Mouse (Mus musculus) layer of hippocampus, postnatal 10 days (tissue): ENCODE measurements at regions not wholly inside any gene's neighbourhood (a gene's known extent, or its start where the extent isn't known, plus 50 kb on each side); places are given as distances from the start of the nearest gene placed in this dataset.

Experiments
- DNase-seq, 2 experiments: peaks; one replicate each; pipeline ENCODE4 v3.0.0; 2021; ENCODE audit warnings: low spot score in 2 of 2

DNA sequence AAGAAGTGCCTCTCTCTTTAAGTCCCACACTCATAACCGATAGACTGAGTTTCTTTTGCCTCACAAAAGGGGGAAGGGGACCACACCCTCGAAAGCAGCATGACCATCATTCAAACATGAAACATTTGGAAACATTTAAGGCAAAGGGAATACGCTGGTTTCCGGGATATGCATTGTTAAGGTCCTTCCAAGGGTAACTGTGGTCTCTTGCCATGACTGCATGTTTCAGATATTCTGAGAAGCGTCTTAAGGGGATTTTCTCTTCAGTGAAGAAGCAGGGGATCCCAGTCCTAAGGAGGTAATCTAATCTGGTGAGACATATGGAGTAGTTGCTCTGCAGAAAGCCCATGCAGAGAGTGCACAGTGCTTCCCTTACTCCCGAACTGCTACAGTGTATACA lies 258.8 kb downstream of the Mreg start:
- DNase-seq, result no peak

DNA sequence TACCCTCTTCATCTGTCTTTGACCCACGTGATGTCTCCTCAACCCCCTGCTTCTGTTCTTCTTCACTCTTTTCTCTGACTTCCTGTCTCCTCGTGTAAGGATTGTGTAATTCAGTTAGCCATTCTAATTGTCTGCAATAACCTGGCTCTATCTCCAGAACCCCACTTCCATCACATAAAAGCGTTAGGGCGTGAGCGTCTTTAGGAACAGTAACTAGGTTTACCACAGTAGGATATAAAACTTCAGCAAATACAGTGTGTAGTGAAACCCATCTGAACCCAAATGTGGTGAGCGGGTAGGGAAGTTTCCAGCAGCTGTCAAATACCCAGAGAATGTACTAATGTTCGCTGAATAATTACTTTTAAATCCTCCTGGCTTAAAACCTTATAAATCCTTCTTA lies 262.6 kb downstream of the Mreg start:
- no peak for DNase-seq

DNA sequence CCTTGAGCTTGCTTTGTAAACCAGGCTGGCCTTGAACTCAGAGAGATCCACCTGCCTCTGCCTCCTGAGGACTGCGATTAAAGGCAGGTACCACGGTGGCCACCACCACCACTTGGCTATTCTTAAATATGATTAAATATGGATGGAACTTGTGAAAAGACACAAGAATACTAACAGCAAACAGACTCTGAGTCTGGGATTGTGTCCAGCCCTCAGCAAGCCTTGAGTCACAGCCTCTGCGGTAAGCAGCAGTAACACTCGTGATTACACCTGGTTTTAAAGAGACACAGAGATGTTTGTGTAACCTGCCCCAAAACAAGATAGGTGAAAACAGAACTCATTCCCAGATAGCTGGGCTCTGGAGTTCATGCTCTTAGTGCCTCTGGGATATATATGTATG lies 263.4 kb downstream of the Mreg start:
- no peak for DNase-seq

DNA sequence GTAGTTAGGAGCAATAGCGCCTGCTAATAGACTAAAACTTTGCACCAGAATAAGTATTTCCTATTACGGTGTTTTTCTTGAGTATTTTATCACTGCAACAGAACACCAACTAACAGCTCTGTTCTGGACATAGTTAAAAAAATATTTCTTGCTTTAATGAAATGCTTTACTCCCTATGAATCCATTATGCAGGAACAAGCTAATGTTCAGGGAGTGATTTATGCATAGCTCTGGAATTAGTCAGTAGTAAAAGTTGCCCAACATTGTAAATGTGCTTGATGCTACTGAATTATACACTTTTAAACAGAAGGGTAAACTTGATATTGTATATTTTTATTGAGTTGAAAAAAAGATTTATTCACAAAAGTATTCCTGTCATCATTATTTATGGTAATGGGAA lies 264.6 kb downstream of the Mreg start:
- no peak for DNase-seq

DNA sequence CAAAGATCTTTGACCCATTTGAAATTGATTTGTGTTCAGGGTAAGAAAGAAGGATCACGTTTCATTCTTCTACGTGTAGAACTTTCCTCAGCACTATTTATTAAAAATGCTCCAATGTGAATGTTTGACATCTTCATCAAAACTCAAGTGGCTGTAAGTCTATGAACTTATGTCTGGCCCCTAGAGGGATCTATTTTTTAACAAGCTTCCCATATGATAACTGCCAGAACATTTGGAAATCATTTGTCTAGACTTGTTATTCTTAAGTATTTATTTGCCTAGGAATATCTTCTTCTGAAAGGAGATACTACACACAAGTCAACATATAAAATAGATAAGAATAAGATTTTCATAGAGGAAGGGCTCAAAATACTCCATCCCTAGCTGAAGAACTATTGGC lies 265.2 kb downstream of the Mreg start:
- no peak for DNase-seq

DNA sequence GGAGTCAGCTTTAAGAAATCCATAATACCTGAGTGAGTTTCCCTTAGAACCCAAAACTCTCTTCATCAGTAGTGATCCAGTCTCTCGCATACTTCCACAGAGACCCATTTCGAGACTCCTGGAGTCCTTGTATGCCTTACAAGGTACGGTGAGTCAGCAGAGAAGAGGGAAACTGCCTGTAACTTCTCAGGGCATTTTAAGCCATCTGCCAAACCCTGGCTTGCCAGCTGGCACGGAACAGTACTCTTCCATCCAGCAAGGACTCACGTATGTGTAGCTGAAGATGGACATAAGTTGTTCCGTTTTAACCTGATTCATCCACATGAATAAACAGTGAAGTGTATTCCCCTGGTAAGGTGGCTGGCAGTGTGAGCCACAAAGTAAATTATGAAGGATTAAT lies 267.0 kb downstream of the Mreg start:
- no peak for DNase-seq

DNA sequence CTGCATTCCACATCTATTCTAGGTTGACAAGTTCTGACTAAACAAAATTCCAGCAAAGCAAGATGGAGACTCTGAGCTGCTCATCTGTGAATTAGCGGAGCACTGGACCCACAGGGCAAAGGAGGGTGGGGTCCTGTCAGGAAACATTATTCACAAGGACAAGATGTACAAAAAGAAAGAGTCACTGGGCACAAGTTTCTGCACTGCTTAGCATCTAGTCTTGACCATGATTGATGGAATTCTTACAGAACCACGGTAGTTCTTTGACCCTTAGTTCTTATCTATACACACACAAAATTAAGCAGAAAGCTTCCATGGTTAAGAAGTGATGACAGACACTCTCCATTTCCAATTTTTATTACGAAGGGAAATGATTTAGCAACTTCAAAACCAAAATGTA lies 267.6 kb downstream of the Mreg start:
- no peak for DNase-seq

DNA sequence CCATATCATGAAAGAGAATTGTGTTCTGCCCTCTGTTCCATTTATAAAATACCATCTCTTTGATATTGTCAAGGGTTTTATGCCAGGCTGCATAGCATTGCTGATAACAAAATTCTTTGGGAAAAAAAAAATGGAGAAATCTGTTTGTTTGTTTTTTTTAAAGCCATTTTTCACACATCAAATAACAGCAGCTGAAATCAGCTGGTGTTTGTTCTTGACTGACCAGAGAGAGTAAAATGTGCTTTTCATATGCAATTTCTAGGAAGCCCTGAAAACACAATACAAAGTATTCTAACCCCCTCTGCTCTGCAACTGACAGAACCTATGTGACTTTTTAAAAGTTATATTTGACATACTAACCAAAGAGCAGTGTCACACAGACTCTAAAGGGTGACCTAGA lies 270.0 kb downstream of the Mreg start:
- no peak for DNase-seq

DNA sequence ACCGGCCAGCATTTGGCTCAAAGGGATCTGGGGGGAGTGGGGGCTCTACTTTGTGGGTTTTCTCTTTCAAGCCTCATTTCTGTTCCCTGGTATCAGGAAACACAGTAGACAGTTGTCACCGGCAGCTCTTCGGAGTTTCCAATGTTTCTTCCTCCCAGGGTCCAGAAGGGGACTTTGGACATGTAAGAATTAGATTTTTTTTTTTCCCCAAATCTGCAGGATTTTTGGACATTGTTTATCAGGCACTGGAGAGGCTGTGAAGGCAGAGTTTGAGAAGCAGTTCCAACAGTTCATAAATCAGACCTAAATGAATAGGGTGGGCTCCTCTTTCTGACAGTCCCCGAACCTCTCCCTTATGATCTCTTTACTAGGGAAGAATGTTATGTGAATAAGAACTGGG lies 270.4 kb downstream of the Mreg start:
- no peak for DNase-seq

DNA sequence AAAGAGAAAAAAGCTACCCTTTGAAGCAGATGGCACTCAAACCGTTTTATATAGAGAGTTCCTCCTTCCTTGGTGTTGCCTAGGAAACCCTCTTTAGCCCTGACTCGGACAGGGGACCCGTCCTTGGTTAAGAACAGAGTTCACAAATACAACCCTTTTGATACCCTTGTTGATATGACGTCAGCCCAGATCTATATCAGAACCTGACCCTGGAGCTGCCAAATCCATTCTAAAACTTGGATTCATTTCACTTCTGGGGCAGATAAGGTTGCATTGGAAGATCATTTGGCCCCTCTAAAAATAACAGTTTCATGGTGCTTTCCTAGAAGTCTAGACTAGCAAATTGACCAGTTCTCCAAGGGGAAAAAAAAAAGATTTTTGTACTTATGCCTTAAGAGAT lies 271.2 kb downstream of the Mreg start:
- DNase-seq, result no peak

DNA sequence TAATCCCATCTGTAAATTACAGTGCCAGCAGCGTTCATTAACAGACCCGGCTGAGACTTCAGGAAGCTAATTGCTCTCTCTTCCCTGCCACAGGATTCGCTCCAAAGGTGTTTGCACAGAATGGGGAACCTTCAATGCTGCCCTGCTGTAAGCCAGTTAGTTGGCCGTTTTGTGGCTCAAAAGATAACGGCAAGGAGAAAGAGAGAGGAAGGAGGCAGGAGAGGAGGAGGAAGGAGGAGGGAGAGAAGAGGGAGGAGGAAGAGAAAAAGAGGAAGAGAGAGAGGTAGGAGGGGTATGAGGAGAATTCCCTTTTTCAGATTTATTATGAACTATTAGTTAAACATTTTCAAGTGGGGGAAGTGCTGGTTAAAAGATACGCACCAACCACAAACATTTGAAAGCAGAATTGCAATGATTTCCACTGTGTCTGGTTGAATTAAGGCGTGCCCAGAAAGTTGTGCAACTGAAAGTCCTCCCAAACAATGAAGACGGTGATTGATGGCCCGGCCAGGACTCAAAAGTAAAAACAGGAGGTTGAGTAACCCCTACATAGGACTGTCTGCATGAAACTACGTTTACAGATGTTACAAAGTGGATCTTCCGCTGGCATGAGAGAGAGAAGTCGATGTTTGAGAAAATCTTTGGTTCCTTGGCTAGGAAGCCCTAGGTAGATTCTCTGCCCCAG lies 273.6 kb downstream of the Mreg start:
- no peak for DNase-seq

DNA sequence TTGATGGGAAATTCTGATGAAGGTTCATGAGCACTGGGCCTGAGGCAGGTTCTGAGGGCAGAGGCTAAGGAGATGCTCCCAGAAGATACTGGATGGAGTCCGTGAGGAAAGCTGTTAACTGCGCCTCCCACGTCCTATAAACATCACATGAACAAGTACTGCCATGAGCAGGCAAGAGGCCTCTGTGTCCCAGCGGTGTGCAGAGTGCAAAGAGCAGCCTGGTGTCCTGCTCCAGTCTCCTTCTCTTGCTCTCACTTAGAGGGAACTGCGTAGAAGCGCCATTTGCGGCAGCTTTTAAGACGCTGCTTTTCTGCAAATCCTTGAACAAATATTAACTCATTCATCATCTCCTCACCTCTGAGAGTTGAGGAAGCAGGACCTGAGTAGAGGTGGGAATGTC lies 274.2 kb downstream of the Mreg start:
- no peak for DNase-seq

DNA sequence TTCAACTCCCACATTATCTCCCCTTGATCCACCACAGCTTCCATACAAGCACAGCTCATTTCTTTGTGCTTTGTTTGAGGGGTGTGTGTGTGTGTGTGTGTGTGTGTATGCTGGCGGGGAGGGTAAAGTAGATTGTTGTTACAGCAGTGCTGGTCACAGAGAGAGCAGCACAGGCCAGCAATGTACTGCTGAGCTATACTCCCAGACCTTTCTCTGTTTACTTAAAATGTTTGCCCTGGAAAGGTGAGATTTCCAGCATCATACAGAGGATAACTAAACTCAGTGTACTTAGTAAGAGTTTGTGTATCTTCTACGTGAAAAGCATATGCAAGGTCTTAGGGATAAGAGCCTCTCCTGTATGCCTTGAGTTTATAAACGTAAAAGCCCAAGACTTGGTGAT lies 274.9 kb downstream of the Mreg start:
- DNase-seq, result no peak

DNA sequence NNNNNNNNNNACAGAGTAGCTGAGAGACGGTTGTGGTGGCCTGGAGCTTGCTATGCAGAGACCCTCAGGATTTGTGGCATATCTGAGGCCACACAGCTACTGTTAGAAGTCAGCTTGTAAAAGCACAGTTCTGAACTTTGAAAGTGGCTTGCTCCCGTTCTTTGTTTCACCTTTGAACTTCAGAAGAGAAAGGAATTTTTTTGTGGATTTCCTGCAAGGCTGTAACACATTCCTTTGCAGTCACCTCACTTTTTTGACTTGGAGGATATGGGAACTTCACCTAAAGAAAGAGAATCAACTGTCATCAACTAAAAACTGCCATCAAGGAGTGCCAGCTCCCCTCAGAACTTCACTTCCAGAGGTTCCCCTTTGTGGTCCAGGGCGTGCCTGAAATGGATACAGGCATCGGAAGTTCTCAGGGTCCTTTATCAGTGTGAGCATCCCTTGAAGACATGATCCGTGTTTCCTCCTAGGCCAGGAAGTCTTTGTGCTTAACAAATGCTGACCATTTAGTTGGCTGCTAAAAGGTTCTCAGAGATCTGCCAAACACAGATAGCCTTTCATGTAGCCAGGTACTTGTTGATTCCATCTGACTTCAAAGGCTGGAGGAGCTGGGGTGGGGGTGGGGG lies 275.5 kb downstream of the Mreg start:
- no peak for DNase-seq

DNA sequence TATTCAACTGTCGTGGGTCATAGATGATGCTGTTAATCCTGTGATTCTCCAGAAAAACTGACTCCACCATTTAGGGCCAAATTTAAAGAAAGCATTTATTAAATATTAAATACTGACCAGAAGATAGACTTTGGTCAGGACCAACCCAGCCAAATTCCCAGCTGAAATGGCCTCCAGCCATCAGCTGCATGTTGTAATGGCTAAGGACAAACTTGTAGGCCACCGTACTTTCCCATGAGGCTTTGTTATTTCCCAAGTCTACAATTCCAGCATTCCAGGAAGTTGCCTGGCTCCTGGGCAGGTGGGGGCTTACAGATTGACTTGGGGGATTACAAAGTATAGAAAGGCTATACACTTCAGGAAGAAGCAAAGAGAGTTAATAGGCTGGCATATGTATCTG lies 272.5 kb upstream of the Fn1 start:
- no peak for DNase-seq

DNA sequence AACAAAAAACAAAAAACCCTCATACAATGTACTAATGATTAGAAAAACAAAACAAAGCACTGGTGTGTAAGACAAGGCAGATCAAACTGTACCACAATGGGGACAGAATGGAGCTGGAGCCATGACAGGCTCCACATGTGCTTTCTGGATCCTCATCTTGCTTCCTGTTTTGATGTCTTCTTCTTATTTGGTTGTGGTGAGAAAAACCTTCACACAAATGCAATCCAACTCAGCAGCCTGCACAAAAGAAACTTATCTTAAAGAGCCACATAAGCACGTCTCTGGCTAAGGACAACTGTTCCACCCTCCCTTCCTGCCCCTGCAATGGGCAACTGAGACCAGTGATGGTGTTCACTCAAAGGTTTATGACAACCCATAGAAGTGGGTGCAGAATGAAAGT lies 271.9 kb upstream of the Fn1 start:
- no peak for DNase-seq

DNA sequence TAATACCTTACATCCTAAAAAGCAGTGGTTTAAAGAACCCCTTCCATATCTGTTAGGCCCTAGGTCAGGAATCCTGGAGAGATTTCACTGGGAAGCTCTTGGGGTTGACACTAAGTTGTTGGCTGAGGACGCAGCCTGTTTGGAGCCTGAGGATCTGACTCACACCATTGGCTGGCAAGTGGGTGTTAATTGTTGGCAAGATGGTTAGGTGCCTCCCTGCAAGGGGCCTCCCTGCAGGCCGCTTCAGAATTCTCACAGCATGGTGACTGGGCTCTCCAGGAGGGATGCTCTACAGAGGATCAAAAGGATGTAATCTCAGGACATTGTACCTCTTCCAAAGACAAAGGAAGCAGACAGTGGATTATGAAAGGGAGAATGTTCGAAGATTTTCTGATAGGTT lies 270.7 kb upstream of the Fn1 start:
- no peak for DNase-seq

DNA sequence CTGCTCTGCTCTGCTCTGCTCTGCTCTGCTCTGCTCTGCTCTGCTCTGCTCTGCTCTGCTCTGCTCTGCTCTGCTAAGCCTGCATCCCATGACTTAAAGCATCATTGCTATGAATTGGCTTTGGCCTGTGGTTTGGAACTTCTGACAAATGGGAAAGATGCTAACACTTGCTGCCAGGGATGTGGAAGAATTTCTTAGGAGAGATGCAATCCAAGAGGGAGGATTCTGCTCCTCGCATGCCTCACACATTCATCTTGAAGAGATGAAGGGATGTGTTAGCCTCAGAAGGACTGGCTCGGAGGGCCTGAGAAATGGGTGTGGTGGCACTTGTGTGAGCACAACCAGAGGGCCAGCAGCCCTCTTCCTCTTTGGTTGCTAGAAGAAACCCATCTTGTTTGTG lies 268.5 kb upstream of the Fn1 start:
- no peak for DNase-seq

DNA sequence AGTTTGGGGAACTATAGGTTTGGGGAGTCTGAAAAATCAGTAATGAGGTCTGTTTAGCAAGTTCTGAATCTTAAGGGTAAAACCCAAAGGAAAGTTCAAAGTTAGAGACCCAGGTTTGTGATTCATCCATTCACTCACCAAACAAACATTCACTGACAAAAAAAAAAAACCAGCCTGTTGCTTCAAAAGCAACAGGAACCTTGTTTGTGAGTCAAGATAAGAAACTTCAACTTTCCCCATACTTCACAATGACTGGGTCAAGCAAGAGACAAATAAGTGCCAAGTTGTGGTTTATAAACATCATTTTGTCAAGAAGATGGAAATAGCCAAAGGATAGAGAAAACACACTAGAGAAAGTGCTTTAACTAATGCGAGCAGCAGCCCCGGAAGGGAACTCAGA lies 266.9 kb upstream of the Fn1 start:
- DNase-seq, result no peak

DNA sequence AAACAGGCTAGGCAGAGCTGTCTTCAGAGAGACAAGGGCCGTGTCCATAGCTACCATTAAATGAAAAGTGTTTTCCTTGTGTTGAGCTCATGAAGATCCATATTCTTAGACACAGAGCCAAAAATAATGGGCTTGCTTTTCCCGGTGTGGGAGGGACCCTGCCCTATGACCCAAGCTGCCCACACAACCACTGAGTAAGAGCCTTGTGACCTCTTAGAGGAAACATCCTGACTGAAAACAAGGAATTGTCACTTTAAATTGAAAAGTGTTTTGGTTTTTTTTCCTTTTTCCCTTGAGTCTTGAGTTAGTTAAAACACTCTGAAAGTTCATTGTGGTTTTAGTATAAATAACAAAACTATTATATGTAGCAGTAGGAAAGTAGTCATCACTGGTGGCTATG lies 264.0 kb upstream of the Fn1 start:
- DNase-seq, result no peak

DNA sequence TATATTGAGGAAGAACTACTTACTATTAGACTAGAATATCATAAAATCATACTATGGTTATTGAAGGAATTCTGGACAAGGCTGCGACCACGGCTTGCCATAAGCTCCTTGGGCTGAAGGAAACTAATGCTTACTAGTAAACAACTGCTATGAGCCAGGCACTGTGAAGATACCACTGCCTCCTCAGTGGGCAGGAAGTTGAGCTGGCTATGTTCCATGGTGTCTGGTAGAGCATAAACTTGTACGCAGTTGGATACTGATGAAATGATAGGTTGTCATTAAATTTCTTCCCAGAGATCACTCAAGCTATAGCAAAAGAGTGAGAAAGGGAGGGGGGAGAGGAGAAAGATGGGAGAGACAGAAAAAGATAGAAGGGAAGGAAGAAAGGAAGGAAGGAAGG lies 261.4 kb upstream of the Fn1 start:
- no peak for DNase-seq

DNA sequence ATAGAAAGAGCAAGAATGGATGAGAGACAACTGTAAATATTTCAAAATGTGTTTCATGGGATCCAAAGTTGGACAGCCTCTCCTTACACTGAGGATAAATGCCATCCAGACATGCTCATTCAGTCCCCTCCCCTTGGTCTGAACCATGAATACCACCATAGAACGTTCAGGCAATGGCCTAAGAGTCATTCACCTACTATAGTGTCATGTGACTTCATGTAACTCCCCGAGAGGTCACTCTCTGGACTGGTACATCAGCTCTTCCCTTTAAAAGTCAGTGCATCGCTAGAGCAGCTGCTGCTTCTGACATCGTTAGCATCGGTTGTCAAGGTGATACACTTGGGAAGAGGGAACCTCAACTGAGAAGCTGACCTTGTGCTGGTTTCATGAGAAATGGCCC lies 260.2 kb upstream of the Fn1 start:
- DNase-seq, result no peak

DNA sequence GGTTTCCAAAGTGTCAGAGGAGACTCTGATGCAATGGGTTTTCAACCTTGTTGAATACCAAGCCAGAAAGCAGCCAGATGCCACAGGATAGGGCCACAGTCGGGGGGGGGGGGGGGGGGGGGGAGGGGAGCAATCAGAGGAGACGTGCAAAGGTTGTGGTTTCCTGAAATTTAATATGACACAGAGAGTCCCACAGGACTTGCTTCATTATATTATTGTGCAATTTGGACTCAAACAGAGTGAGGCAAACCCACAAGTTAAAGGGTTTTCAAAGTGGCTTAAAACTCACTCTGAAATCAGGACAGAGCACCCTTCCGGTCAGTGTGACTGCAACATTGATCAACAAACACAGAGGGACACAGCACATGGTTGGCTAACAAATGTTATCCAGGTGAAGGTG lies 259.4 kb upstream of the Fn1 start:
- no peak for DNase-seq

DNA sequence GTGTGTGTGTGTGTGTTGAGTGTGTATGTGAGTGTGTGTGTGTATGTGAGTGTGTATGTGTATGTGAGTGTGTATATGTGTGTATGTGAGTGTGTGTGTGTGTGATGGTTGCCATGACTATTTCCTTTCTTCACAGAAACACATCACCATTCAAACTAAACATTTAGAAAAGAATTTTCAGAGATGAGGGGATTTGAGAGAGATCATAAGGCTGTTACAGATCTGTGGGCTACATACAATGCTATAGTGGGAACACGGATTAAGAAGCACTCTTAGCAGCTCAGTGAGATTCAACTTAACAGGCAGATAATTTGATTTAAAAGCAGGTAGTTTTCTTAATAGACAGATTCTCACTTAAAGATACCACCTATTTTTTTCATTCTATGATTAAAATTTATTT lies 257.1 kb upstream of the Fn1 start:
- no peak for DNase-seq
